Mouse (Mus musculus): ENCODE data around the gene Pign. TPM values are rescaled to one million over a fixed set of nuclear protein-coding genes. Genes with fewer than 3 reads are reported as not detected.

Pign gene
- polyA plus RNA-seq, 1 experiment = 0.02 TPM

- Histone ChIP-seq H3K36me3 (ENCODE audit: control insufficient read depth) (peaks cover 12% of the 10 kb centered on the region), H3K4me3 (replicated peaks) (no peak overlapping the region), H3K27me3 (ENCODE audit: control insufficient read depth) (no peaks in the 10 kb centered on the region), H3K4me1 (ENCODE audit: control insufficient read depth) (no peaks in the 10 kb centered on the region), H3K9me3 (ENCODE audit: control insufficient read depth, low read length) (no peaks in the 10 kb centered on the region)
- TF ChIP-seq GATA1 (IDR thresholded peaks at IDR 0.05; ENCODE audit: low read length) = no peak
- no peak for TF ChIP-seq TAL1 (IDR thresholded peaks at IDR 0.05; ENCODE audit: low read length)
Observed at GRCm38 (mm10) chr1:105588697-105589096, 74.8 kb downstream of the Pign start.

- no peak for TF ChIP-seq TAL1 (IDR thresholded peaks at IDR 0.05; ENCODE audit: low read length)
- TF ChIP-seq GATA1 (IDR thresholded peaks at IDR 0.05; ENCODE audit: low read length) = no peak
- H3K4me1 ChIP-seq (ENCODE audit: control insufficient read depth) = no peaks in the 10 kb centered on the region; the same call in 1 of the 2 replicates
- H3K36me3 ChIP-seq (ENCODE audit: control insufficient read depth) = peaks cover 17% of the 10 kb centered on the region
- no peaks in the 10 kb centered on the region for H3K9me3 ChIP-seq (ENCODE audit: control insufficient read depth, low read length)
- no peak overlapping the region for H3K4me3 ChIP-seq (replicated peaks)
- H3K27me3 ChIP-seq (ENCODE audit: control insufficient read depth) = no peaks in the 10 kb centered on the region
Observed at GRCm38 (mm10) chr1:105582800-105583199, 80.7 kb downstream of the Pign start.

GRCm38 (mm10) chr1:105580909-105581308 is 82.6 kb downstream of the Pign start:
- TF ChIP-seq GATA1 (IDR thresholded peaks at IDR 0.05; ENCODE audit: low read length) (no peak), TAL1 (IDR thresholded peaks at IDR 0.05; ENCODE audit: low read length) (no peak)
- H3K27me3 ChIP-seq (ENCODE audit: control insufficient read depth) = no peaks in the 10 kb centered on the region
- H3K4me3 ChIP-seq (replicated peaks) = no peak overlapping the region
- no peaks in the 10 kb centered on the region for H3K9me3 ChIP-seq (ENCODE audit: control insufficient read depth, low read length)
- H3K36me3 ChIP-seq (ENCODE audit: control insufficient read depth) = peaks cover 17% of the 10 kb centered on the region
- H3K4me1 ChIP-seq (ENCODE audit: control insufficient read depth) = no peaks in the 10 kb centered on the region; the same call in 1 of the 2 replicates

- Histone ChIP-seq H3K4me1 (ENCODE audit: control insufficient read depth) (peaks cover 4% of the 10 kb centered on the region), H3K4me3 (replicated peaks) (no peak overlapping the region), H3K36me3 (ENCODE audit: control insufficient read depth) (peaks cover 4% of the 10 kb centered on the region), H3K27me3 (ENCODE audit: control insufficient read depth) (no peaks in the 10 kb centered on the region), H3K9me3 (ENCODE audit: control insufficient read depth, low read length) (no peaks in the 10 kb centered on the region)
- no peak for TF ChIP-seq TAL1 (IDR thresholded peaks at IDR 0.05; ENCODE audit: low read length)
- no peak for TF ChIP-seq GATA1 (IDR thresholded peaks at IDR 0.05; ENCODE audit: low read length)
Observed at GRCm38 (mm10) chr1:105566051-105566450, 97.4 kb downstream of the Pign start.

- Histone ChIP-seq H3K27me3 (ENCODE audit: control insufficient read depth) (no peaks in the 10 kb centered on the region), H3K4me1 (ENCODE audit: control insufficient read depth) (peaks cover 4% of the 10 kb centered on the region), H3K4me3 (replicated peaks) (no peak overlapping the region), H3K36me3 (ENCODE audit: control insufficient read depth) (peaks cover 4% of the 10 kb centered on the region), H3K9me3 (ENCODE audit: control insufficient read depth, low read length) (no peaks in the 10 kb centered on the region)
- TF ChIP-seq TAL1 (IDR thresholded peaks at IDR 0.05; ENCODE audit: low read length) (no peak), GATA1 (IDR thresholded peaks at IDR 0.05; ENCODE audit: low read length) (no peak)
Observed at GRCm38 (mm10) chr1:105564289-105564688, 99.2 kb downstream of the Pign start.

GRCm38 (mm10) chr1:105563821-105564220 is 99.7 kb downstream of the Pign start:
- peaks cover 4% of the 10 kb centered on the region for H3K36me3 ChIP-seq (ENCODE audit: control insufficient read depth)
- no peak overlapping the region for H3K4me3 ChIP-seq (replicated peaks)
- peaks cover 4% of the 10 kb centered on the region for H3K4me1 ChIP-seq (ENCODE audit: control insufficient read depth)
- no peak for TF ChIP-seq TAL1 (IDR thresholded peaks at IDR 0.05; ENCODE audit: low read length)
- TF ChIP-seq GATA1 (IDR thresholded peaks at IDR 0.05; ENCODE audit: low read length) = no peak
- H3K9me3 ChIP-seq (ENCODE audit: control insufficient read depth, low read length) = no peaks in the 10 kb centered on the region
- H3K27me3 ChIP-seq (ENCODE audit: control insufficient read depth) = no peaks in the 10 kb centered on the region

GRCm38 (mm10) chr1:105556078-105556477 is 107.4 kb downstream of the Pign start:
- Histone ChIP-seq H3K27me3 (ENCODE audit: control insufficient read depth) (no peaks in the 10 kb centered on the region), H3K36me3 (ENCODE audit: control insufficient read depth) (no peaks in the 10 kb centered on the region; the same call in 1 of the 2 replicates), H3K4me3 (replicated peaks) (no peak overlapping the region), H3K9me3 (ENCODE audit: control insufficient read depth, low read length) (no peaks in the 10 kb centered on the region), H3K4me1 (ENCODE audit: control insufficient read depth) (no peaks in the 10 kb centered on the region)
- TF ChIP-seq GATA1 (IDR thresholded peaks at IDR 0.05; ENCODE audit: low read length) = no peak
- no peak for TF ChIP-seq TAL1 (IDR thresholded peaks at IDR 0.05; ENCODE audit: low read length)

GRCm38 (mm10) chr1:105555192-105555718 is 108.2 kb downstream of the Pign start:
- Histone ChIP-seq H3K27me3 (ENCODE audit: control insufficient read depth) (no peaks in the 10 kb centered on the region), H3K36me3 (ENCODE audit: control insufficient read depth) (no peaks in the 10 kb centered on the region; the same call in 1 of the 2 replicates), H3K4me3 (replicated peaks) (no peak overlapping the region), H3K9me3 (ENCODE audit: control insufficient read depth, low read length) (no peaks in the 10 kb centered on the region), H3K4me1 (ENCODE audit: control insufficient read depth) (no peaks in the 10 kb centered on the region)
- TF ChIP-seq GATA1 (IDR thresholded peaks at IDR 0.05; ENCODE audit: low read length) = no peak

GRCm38 (mm10) chr1:105553130-105553529 is 110.3 kb downstream of the Pign start:
- no peaks in the 10 kb centered on the region for H3K4me1 ChIP-seq (ENCODE audit: control insufficient read depth)
- H3K4me3 ChIP-seq (replicated peaks) = no peak overlapping the region
- TF ChIP-seq TAL1 (IDR thresholded peaks at IDR 0.05; ENCODE audit: low read length) (no peak), GATA1 (IDR thresholded peaks at IDR 0.05; ENCODE audit: low read length) (no peak)
- H3K9me3 ChIP-seq (ENCODE audit: control insufficient read depth, low read length) = no peaks in the 10 kb centered on the region
- H3K36me3 ChIP-seq (ENCODE audit: control insufficient read depth) = no peaks in the 10 kb centered on the region; the same call in 1 of the 2 replicates
- no peaks in the 10 kb centered on the region for H3K27me3 ChIP-seq (ENCODE audit: control insufficient read depth)

GRCm38 (mm10) chr1:105550163-105550562 is 113.3 kb downstream of the Pign start:
- H3K36me3 ChIP-seq (ENCODE audit: control insufficient read depth) = no peaks in the 10 kb centered on the region; the same call in 1 of the 2 replicates
- TF ChIP-seq TAL1 (IDR thresholded peaks at IDR 0.05; ENCODE audit: low read length) (no peak), GATA1 (IDR thresholded peaks at IDR 0.05; ENCODE audit: low read length) (no peak)
- no peak overlapping the region for H3K4me3 ChIP-seq (replicated peaks)
- H3K27me3 ChIP-seq (ENCODE audit: control insufficient read depth) = no peaks in the 10 kb centered on the region
- no peaks in the 10 kb centered on the region for H3K9me3 ChIP-seq (ENCODE audit: control insufficient read depth, low read length)
- H3K4me1 ChIP-seq (ENCODE audit: control insufficient read depth) = no peaks in the 10 kb centered on the region

Measured in erythroblast, embryonic 14.5 days (primary cell).